Mouse (Mus musculus) liver, embryonic 14.5 days (tissue): ENCODE results near the gene Mgll. TPM values are rescaled to one million over a fixed set of nuclear protein-coding genes. Genes with fewer than 3 reads are reported as not detected.

Experiments used
- ATAC-seq: fragments of 200-750 bp; cut with Nextera tagmentation; 2 replicates; pipeline ENCODE4 v1.8.0; 2017; ENCODE audit warnings: moderate number of reproducible peaks, mild to moderate bottlenecking, moderate library complexity; ENCODE audit not compliant: insufficient read depth
- DNase-seq, 3 experiments: peaks; one replicate each; pipeline ENCODE4 v3.0.0-alpha.2; 2012 to 2013; ENCODE audit warnings: low read depth in 3 of 3, low spot score in 3 of 3
- H3K27ac ChIP-seq: fragments of 300-500 bp; sonication (generic); 2 replicates; pipeline ENCODE4 v1.5.1; 2014; ENCODE audit warnings: moderate library complexity, mild to moderate bottlenecking, control low read depth, inconsistent platforms
- H3K27me3 ChIP-seq: fragments of 300-500 bp; sonication (generic); 2 replicates; pipeline ENCODE4 v1.6.1; 2014; ENCODE audit warnings: mild to moderate bottlenecking, low read length, moderate library complexity; ENCODE audit not compliant: control insufficient read depth, insufficient read depth
- H3K36me3 ChIP-seq: fragments of 300-500 bp; sonication (generic); replicated peaks from 2 replicates; pipeline ENCODE4 v1.6.1; 2014; ENCODE audit warnings: low read depth; ENCODE audit not compliant: control insufficient read depth, insufficient read depth
- H3K4me1 ChIP-seq, 2 experiments: fragments of 200-500 bp in 1 of 2; fragments of 300-500 bp in 1 of 2; sonication (generic) in 1 of 2; replicated peaks; 2 replicates each; pipeline ENCODE4 v1.6.1; 2012 to 2014; ENCODE audit warnings: antibody characterized with exemption in 1 of 2, inconsistent platforms in 1 of 2, low read length in 1 of 2; ENCODE audit not compliant: control insufficient read depth in 2 of 2, insufficient read depth in 2 of 2
- H3K4me2 ChIP-seq: fragments of 300-500 bp; sonication (generic); 2 replicates; pipeline ENCODE4 v1.6.1; 2014; ENCODE audit warnings: low read depth, mild to moderate bottlenecking, control low read depth, moderate library complexity
- H3K4me3 ChIP-seq, 2 experiments: fragments of 200-500 bp in 1 of 2; fragments of 300-500 bp in 1 of 2; sonication (generic) in 1 of 2; 2 replicates each; pipeline ENCODE4 v1.5.1; 2012 to 2014; ENCODE audit warnings: low read depth in 2 of 2, low read length in 2 of 2, mild to moderate bottlenecking in 2 of 2, control low read depth in 1 of 2, inconsistent platforms in 1 of 2, moderate library complexity in 1 of 2; ENCODE audit not compliant: insufficient read depth in 1 of 2
- H3K9ac ChIP-seq: fragments of 300-500 bp; sonication (generic); replicated peaks from 2 replicates; pipeline ENCODE4 v1.6.1; 2014; ENCODE audit warnings: mild to moderate bottlenecking, control low read depth, moderate library complexity
- H3K9me3 ChIP-seq: fragments of 300-500 bp; sonication (generic); 2 replicates; pipeline ENCODE4 v1.6.1; 2016; ENCODE audit warnings: low read length, mixed read lengths; ENCODE audit not compliant: control insufficient read depth
- CTCF ChIP-seq: IDR thresholded peaks from 2 replicates; pipeline ENCODE4 v1.5.1; 2016; ENCODE audit warnings: antibody characterized with exemption, low read depth, control low read depth
- EP300 ChIP-seq: IDR thresholded peaks from 2 replicates; pipeline ENCODE4 v1.6.1; 2016; ENCODE audit warnings: antibody characterized with exemption, low read depth
- WGBS: fragments of 180-500 bp; shearing (Covaris S2); extraction: QIAGEN DNeasy Blood & Tissue Kit; methylation state at CpG from one replicate; pipeline ENCODE4 v1.1.7; 2014; ENCODE audit not compliant: insufficient replicate concordance; 5-methylcytosine and 5-hydroxymethylcytosine counted together
- polyA plus RNA-seq, 2 experiments: library from polyadenylated mRNA; depleted of rRNA in 1 of 2; stranded (reverse) in 1 of 2; unstranded in 1 of 2; fragments of >200 nt; fragmentation: Nextera tagmentation in 1 of 2; extraction: Ambion mirVana in 1 of 2; gene quantifications; 2 replicates each; pipeline versions ENCODE4 v1.2.1 to v1.2.3; 2012 to 2014

Mgll gene
- polyA plus RNA-seq, 2 experiments: 17.0 to 68.0 TPM

DNA sequence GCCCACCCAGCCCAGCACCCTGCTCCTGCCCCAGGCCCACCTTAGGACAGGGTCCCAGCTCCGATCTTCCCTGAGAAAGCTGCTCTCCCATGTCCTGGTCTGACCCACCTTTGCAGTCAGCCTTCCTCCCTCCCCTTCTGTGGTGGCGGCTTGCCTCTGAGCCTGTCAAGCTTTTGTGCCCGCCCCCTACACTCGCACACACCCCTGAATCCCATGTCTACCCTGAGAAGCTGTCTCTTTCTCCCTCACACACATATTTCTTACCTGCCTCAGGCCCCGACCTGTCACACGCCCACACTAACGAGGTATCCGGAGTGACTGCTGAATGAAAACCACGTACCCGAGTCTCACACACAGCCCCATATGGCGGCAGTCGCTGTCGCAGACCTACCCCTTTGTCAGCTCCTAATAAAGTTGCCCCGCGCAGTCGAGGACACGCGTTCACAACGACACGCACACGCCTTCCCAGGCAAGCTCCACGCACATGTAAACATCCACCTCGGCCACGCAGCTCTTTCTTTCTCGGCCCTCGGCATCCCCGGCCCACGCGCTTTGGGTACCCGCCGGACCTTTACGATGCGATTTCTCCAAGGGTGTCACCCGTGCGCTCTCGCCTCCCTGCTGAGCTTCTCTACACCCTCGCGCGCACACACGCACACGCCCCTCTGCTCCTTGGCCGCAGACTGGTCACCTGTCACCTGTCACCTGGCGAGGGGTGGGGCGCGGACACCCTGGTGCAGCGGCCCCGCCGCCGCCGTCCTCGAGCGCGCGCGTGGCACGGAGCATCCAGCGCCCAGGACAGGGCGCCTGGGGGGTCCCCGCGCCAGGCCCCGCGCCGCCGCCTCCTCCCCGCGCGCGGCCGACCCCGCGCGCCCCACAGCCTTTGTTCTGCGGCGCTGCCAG is 150.0 kb downstream of the Mgll start:
- H3K4me2 ChIP-seq: peak overlapping the region; percentile 64
- TF ChIP-seq EP300: no peak
- TF ChIP-seq CTCF: no peak
- H3K4me3 ChIP-seq: peak overlapping the region; percentile 42 to 45; a peak in 3 of 4 replicates
- no peaks in the 10 kb centered on the region for H3K4me1 ChIP-seq
- H3K9me3 ChIP-seq: no peaks in the 10 kb centered on the region
- no peaks in the 10 kb centered on the region for H3K36me3 ChIP-seq
- no peak for ATAC-seq
- 6% methylated on average over 69 of the region's 74 CpGs for WGBS
- no peak overlapping the region for H3K9ac ChIP-seq
- no peak for DNase-seq
- no peak overlapping the region for H3K27ac ChIP-seq
- peaks cover 42% of the 10 kb centered on the region for H3K27me3 ChIP-seq

DNA sequence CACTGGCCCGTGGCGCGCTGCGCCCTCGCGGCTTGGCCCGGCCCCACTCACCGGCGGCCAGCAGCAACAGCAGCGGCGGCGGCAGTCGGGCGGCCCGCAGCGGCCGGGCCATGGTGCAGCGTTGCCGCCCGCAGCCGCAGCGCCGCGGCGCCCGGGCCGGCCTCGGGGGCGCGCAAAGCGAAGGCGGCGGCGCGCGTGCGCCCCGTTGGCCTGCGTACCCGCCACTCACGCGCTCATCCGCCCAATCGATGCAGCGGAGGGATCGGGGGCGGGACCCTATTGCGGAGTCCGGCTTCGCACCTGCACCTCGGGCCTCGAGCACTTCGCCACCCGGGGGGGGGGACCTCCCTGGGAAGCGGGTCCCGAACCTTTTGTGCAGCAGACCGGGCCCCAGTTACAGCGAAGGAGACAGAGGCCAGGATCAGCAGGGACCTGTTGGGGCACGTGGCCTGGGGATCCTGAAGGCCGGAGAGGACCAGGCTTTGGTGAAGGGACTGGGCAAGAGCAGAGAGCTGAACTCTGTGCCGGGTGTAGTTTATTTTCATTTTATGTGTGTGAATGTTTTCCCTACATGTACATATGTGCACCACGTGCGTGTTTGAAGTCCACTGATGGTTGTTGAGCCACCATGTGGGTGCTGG is 150.8 kb downstream of the Mgll start, which contains the start of gene Podxl2:
Podxl2 (minus strand) TSS at position 177 of the 641 bp plus-strand sequence.
- Histone ChIP-seq H3K27me3 (peaks cover 42% of the 10 kb centered on the region), H3K36me3 (no peaks in the 10 kb centered on the region), H3K4me1 (no peaks in the 10 kb centered on the region), H3K9ac (no peak within 1 kb of the TSS), H3K4me2 (peak within 1 kb of the TSS; percentile 64), H3K9me3 (no peaks in the 10 kb centered on the region), H3K27ac (no peak within 1 kb of the TSS), H3K4me3 (peak within 1 kb of the TSS; percentile 42 to 45; a peak in 3 of 4 replicates)
- no peak for DNase-seq
- no peak for TF ChIP-seq EP300
- TF ChIP-seq CTCF: no peak
- ATAC-seq: peak; percentile 50; the same call in 1 of the 2 replicates
- 7% methylated on average over 62 of the region's 63 CpGs for WGBS

Other genes with a start within 250 kb of the Mgll start
- 66.9 and 67.7 TPM in 2 replicates for gene Sec61a1, start 205.5 kb upstream of the Mgll start, polyA plus RNA-seq (2012; rRNA removed)
- 86.9 and 90.0 TPM in 2 replicates for gene Sec61a1, start 205.5 kb upstream of the Mgll start, polyA plus RNA-seq (2014; fragmentation: Nextera tagmentation; extraction: Ambion mirVana)
- gene Kbtbd12, start 86.5 kb upstream of the Mgll start, polyA plus RNA-seq (2012; rRNA removed): 0.30 and 0.65 TPM in 2 replicates
- gene Kbtbd12, start 86.5 kb upstream of the Mgll start, polyA plus RNA-seq (2014; fragmentation: Nextera tagmentation; extraction: Ambion mirVana): 0.80 and 1.5 TPM in 2 replicates
- gene Abtb1, start 117.6 kb downstream of the Mgll start, polyA plus RNA-seq (2012; rRNA removed): 43.1 and 47.5 TPM in 2 replicates
- gene Abtb1, start 117.6 kb downstream of the Mgll start, polyA plus RNA-seq (2014; fragmentation: Nextera tagmentation; extraction: Ambion mirVana): 39.0 and 44.9 TPM in 2 replicates
- 1.9 and 3.1 TPM in 2 replicates for gene Podxl2, start 150.6 kb downstream of the Mgll start, polyA plus RNA-seq (2012; rRNA removed)
- gene Podxl2, start 150.6 kb downstream of the Mgll start, polyA plus RNA-seq (2014; fragmentation: Nextera tagmentation; extraction: Ambion mirVana): 0.59 and 1.2 TPM in 2 replicates
- 99.2 and 113 TPM in 2 replicates for gene Mcm2, start 174.4 kb downstream of the Mgll start, polyA plus RNA-seq (2012; rRNA removed)
- gene Mcm2, start 174.4 kb downstream of the Mgll start, polyA plus RNA-seq (2014; fragmentation: Nextera tagmentation; extraction: Ambion mirVana): 142 and 167 TPM in 2 replicates
- 52.2 and 61.5 TPM in 2 replicates for gene Tpra1, start 177.8 kb downstream of the Mgll start, polyA plus RNA-seq (2012; rRNA removed)
- gene Tpra1, start 177.8 kb downstream of the Mgll start, polyA plus RNA-seq (2014; fragmentation: Nextera tagmentation; extraction: Ambion mirVana): 25.6 and 32.9 TPM in 2 replicates